Mouse (Mus musculus): ENCODE measurements around the gene 2310039H08Rik.

DNA sequence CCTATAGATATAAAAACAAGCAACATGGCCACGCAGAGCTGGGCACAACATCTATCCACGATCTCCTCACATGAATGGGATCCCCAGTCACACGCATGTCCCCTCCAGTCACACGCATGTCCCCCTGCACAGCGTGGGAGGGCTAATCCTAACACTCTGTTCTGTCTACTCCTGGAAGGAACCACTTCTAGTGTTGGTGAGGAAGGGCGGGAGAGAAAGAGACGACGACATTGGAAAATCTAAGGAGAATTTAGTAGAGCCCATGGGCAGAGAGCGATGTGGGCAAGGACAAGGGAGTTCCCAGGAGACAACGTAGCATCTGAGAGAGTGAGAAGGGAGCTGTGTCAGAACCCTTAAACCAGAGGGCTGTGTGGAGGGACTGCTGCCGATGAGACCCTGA lies 1.9 kb upstream of the 2310039H08Rik start:
- TF ChIP-seq CTCF (IDR thresholded peaks at IDR 0.05; ENCODE audit: low read depth, low read length) (no peak), TAL1 (conservative IDR thresholded peaks at IDR 0.05; ENCODE audit: low read depth, low read length) (no peak), GATA1 (IDR thresholded peaks at IDR 0.05; ENCODE audit: borderline replicate concordance, low read length) (no peak), GATA2 (IDR thresholded peaks at IDR 0.05; ENCODE audit: borderline replicate concordance, low read depth, low read length) (no peak), POLR2AphosphoS5 (IDR thresholded peaks at IDR 0.05; ENCODE audit: insufficient replicate concordance, low read depth, low read length) (no peak)

Measured in G1E (cell line).